Mouse (Mus musculus) spleen, adult 2 months (tissue): Measurements from ENCODE around the gene Pip5kl1.

Experiments used
- CTCF ChIP-seq: fragments of 200-500 bp; IDR thresholded peaks from 2 replicates; pipeline ENCODE4 v1.5.1; 2011; ENCODE audit warnings: mild to moderate bottlenecking, inconsistent platforms; ENCODE audit not compliant: insufficient read depth, insufficient read length, insufficient replicate concordance; ENCODE audit errors: extremely low read depth
- POLR2A ChIP-seq: fragments of 200-500 bp; IDR thresholded peaks from 2 replicates; pipeline ENCODE4 v1.6.1; 2011; ENCODE audit warnings: low read depth, low read length, inconsistent platforms

GRCm38 (mm10) chr2:32598506-32598905 is 23.9 kb downstream of the Pip5kl1 start:
- TF ChIP-seq CTCF = no peak
- TF ChIP-seq POLR2A = no peak
